Mouse (Mus musculus) T-helper 17 cell (primary cell): ENCODE data around the gene Klra9.
"Not testable (repeated sequence)": the region's sequence is repeated elsewhere in the genome, so short reads cannot be mapped to it uniquely, and the experiment has no call there.

Experiments used
- in situ Hi-C, 2 experiments: fragments of 300-600 bp; cut with MboI, MseI; formaldehyde crosslinking; loops; 1 replicate in 1 of 2; 2 replicates in 1 of 2; pipeline ENCODE4 v1.15.1; 2025; ENCODE audit warnings: high pct_unique_total_duplicates in 2 of 2

The Klra9 gene

GRCm38 (mm10) chr6:130193012-130193411 lies at the start of gene Klra9:
TSS of gene Klra9 (minus strand) at chr6:130193112.
- in situ Hi-C loops: not testable (repeated sequence)

- in situ Hi-C loops: no loop called here
Observed at GRCm38 (mm10) chr6:130237536-130237935, 44.6 kb upstream of the Klra9 start.

DNA sequence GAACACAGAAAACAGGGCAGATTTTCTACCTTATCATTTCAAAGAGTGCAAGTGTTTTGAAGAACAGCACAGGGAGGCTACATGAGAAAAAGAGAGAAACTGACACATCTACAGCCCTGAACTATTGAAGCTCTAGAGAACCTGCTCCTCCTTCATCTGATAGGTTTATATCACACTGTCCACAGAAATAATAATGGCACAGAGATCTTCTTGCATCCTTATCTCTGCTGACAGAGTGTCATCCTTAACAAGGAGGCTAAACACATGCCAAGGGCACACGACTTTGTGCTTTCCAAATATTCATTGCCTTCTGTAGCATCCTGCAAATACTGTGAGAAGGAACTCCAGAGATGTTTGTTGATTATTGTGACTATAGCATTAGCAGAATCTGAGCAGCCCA lies 43.7 kb upstream of the Klra9 start:
- in situ Hi-C loops: no loop called here

DNA sequence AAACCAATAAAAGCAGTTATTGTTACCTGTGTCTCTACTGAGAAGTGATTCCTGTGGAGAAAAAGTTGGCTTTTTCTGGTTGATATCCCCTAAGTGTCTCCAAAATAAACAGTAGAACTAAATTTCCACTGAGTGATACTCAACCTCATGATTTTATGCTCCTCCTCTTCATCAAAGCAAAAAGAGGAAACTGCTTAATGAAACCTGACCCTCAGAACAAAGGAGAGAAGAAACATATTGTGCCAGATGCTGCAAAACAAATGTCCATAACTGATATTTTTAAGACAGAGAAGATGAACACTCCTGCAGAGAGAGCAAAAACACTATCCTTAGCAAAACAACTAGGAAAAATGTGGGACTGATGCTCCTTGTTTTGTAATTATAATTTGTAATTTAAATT lies 40.3 kb upstream of the Klra9 start, which contains the start of gene Klra7:
Gene Klra7 (minus strand): TSS at position 101 of the 400 bp plus-strand sequence.
- in situ Hi-C loops: no loop called here

DNA sequence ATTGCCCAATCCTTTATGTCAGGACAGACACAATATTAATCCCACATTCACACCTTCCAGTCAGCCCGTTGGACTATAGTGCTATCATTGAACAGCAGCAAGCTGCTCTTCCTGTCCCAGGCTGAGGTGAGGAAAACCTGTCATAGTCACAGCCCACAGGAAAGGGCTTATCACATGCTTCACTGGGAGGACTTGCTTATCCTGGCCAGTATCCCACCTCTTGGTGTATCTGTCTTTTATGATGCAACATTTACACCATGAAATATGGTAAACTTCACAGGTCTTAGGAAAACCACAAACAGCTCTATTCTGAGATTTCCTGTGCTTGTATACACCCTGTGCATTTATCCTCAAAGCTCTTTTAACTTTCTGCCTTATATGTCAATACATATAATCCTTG lies 4.5 kb upstream of the Klra9 start:
- in situ Hi-C loops: not testable (repeated sequence)

DNA sequence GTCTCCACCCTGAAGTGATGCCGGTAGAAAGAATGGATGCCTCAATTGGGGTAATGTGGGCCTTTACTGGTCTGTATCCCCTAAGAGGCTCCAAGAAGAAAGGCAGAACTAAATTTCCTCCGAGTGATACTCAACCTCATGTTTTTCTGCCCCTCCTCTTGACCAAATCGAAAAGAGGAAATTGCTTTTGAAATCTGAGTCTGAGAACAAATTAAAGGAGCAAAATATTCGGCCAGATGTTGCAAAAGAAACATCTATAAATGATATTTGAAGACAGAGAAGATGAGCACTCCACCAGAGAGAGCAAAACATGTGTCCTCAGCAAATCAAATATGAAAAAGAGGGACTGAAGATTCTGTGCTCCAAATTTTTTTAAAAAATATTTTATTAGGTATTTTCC lies 63.1 kb downstream of the Klra9 start, which contains the start of gene Klra8:
Gene Klra8 (minus strand): TSS at position 101 of the 400 bp plus-strand sequence.
- in situ Hi-C loops: not testable (repeated sequence)
